Mouse (Mus musculus) retina, adult 2 months (tissue): ENCODE measurements around the gene Zfp60.
"Not testable (repeated sequence)": the region's sequence is repeated elsewhere in the genome, so short reads cannot be mapped to it uniquely, and the experiment has no call there.

Source experiments
- DNase-seq: peaks from one replicate; pipeline ENCODE4 v3.0.0-alpha.2; 2012; ENCODE audit warnings: low read depth, low spot score

Zfp60 gene

GRCm38 (mm10) chr7:27793865-27794264 lies 62.7 kb downstream of the Zfp60 start:
- not testable (repeated sequence) for DNase-seq

GRCm38 (mm10) chr7:27794566-27794965 lies 63.4 kb downstream of the Zfp60 start:
- no peak for DNase-seq

- DNase-seq: no peak
Observed at GRCm38 (mm10) chr7:27797906-27798811, 67.0 kb downstream of the Zfp60 start.

- no peak for DNase-seq
Observed at GRCm38 (mm10) chr7:27801137-27801536, 69.9 kb downstream of the Zfp60 start.

GRCm38 (mm10) chr7:27802986-27803385 lies 71.8 kb downstream of the Zfp60 start:
- no peak for DNase-seq
